Mouse (Mus musculus): Measurements from ENCODE around the gene Cyp2g1. TPM values are rescaled to one million over a fixed set of nuclear protein-coding genes. Genes with fewer than 3 reads are reported as not detected.

Cyp2g1 gene
- polyA plus RNA-seq (2015; fragmentation: Illumina TruSeq; extraction: RNeasy Lipid Tissue Mini Kit (QIAGEN cat#74804); ENCODE audit: insufficient read depth, low read depth, low replicate concordance), result not detected

GRCm38 (mm10) chr7:26808592-26808991 lies at the start of gene Cyp2g1:
Gene Cyp2g1 (plus strand): TSS chr7:26808892.

GRCm38 (mm10) chr7:26835059-26835458 lies 26.4 kb downstream of the Cyp2g1 start, which contains the start of gene Cyp2a5:
Gene Cyp2a5 (plus strand): TSS chr7:26835305.

Other genes with a start within 250 kb of the Cyp2g1 start
- not detected for gene Vmn1r185, start 190.4 kb upstream of the Cyp2g1 start, polyA plus RNA-seq (2015; fragmentation: Illumina TruSeq; extraction: RNeasy Lipid Tissue Mini Kit (QIAGEN cat#74804); ENCODE audit: insufficient read depth, low read depth, low replicate concordance)
- gene Cyp2b23, start 122.5 kb upstream of the Cyp2g1 start, polyA plus RNA-seq (2015; fragmentation: Illumina TruSeq; extraction: RNeasy Lipid Tissue Mini Kit (QIAGEN cat#74804); ENCODE audit: insufficient read depth, low read depth, low replicate concordance), result not detected
- not detected for gene Cyp2b19, start 51.8 kb upstream of the Cyp2g1 start, polyA plus RNA-seq (2015; fragmentation: Illumina TruSeq; extraction: RNeasy Lipid Tissue Mini Kit (QIAGEN cat#74804); ENCODE audit: insufficient read depth, low read depth, low replicate concordance)
- not detected for gene Cyp2a5, start 26.4 kb downstream of the Cyp2g1 start, polyA plus RNA-seq (2015; fragmentation: Illumina TruSeq; extraction: RNeasy Lipid Tissue Mini Kit (QIAGEN cat#74804); ENCODE audit: insufficient read depth, low read depth, low replicate concordance)
- not detected for gene Cyp2a22, start 130.5 kb downstream of the Cyp2g1 start, polyA plus RNA-seq (2015; fragmentation: Illumina TruSeq; extraction: RNeasy Lipid Tissue Mini Kit (QIAGEN cat#74804); ENCODE audit: insufficient read depth, low read depth, low replicate concordance)
- not detected for gene Cyp2a12, start 220.2 kb downstream of the Cyp2g1 start, polyA plus RNA-seq (2015; fragmentation: Illumina TruSeq; extraction: RNeasy Lipid Tissue Mini Kit (QIAGEN cat#74804); ENCODE audit: insufficient read depth, low read depth, low replicate concordance)